In the genomic region with DNA sequence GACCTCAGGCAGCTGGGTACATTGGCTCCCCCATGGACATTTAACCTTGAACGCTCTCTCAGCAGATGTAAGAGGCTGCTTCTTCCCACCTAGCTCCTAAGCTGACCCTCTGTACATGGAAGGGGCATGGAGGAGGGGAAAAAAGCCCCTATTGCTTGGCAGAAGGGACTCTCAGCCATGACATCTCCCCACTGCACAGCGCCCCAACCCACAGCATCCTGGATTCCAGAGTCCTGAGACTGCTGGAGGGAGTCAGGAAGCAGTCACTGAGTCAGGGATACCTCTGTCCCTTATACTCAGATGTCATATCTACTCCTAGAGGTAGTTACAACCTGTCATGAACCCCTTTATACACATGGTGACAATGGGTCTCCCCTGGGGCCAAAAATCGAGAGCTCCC, we compare ENCODE assay signal across 25 mouse cellular contexts. TPM values are rescaled to one million over a fixed set of nuclear protein-coding genes. Genes with fewer than 3 reads are reported as not detected.
DNase-seq lines count a peak whose midpoint lies in the region; ATAC-seq and TF ChIP-seq lines count a peak whose summit lies in the region.
"Had no signal": no experiment of that assay in that cellular context is flagged by ENCODE, and none has a peak within 500 bp of the region (broad histone marks: within the 10 kb centered on the region; RNA-seq: fewer than 3 reads in every experiment).

No protein-coding gene starts in this region.

- H3K9ac ChIP-seq in forebrain, embryonic 12.5 days: no peak overlapping the region
- no peak overlapping the region for H3K9ac ChIP-seq in hindbrain, embryonic 13.5 days
- H3K9ac ChIP-seq in hindbrain, postnatal 0 days (replicated peaks; ENCODE audit: low read length): no peak overlapping the region
- H3K9ac ChIP-seq in neural tube, embryonic 13.5 days: 0 out of 2 replicates have a peak overlapping the region, but pooled peaks have one; percentile 22
- H3K9ac ChIP-seq: embryonic facial prominence, embryonic 15.5 days; forebrain, embryonic 13.5 days; heart, embryonic 13.5 days; hindbrain, embryonic 15.5 days had no signal

- peaks cover 100% of the 10 kb centered on the region for H3K27me3 ChIP-seq in forebrain, embryonic 10.5 days (ENCODE audit: poor library complexity, severe bottlenecking)
- peaks cover 100% of the 10 kb centered on the region for H3K27me3 ChIP-seq in forebrain, embryonic 12.5 days
- H3K27me3 ChIP-seq in hindbrain, embryonic 13.5 days: peaks cover 94% of the 10 kb centered on the region
- H3K27me3 ChIP-seq in hindbrain, postnatal 0 days (ENCODE audit: insufficient read depth, low read length): peaks cover 81% of the 10 kb centered on the region
- peaks cover 100% of the 10 kb centered on the region for H3K27me3 ChIP-seq in embryonic facial prominence, embryonic 10.5 days (replicated peaks; ENCODE audit: low read depth, poor library complexity, severe bottlenecking)
- peaks cover 88% of the 10 kb centered on the region for H3K27me3 ChIP-seq in neural tube, embryonic 13.5 days

- no peaks in the 10 kb centered on the region for H3K9me3 ChIP-seq in forebrain, embryonic 10.5 days
- no peaks in the 10 kb centered on the region for H3K9me3 ChIP-seq in forebrain, embryonic 12.5 days
- no peaks in the 10 kb centered on the region for H3K9me3 ChIP-seq in hindbrain, embryonic 13.5 days
- no peaks in the 10 kb centered on the region for H3K9me3 ChIP-seq in hindbrain, postnatal 0 days (ENCODE audit: low read length)
- H3K9me3 ChIP-seq in embryonic facial prominence, embryonic 10.5 days: no peaks in the 10 kb centered on the region
- H3K9me3 ChIP-seq in neural tube, embryonic 13.5 days: no peaks in the 10 kb centered on the region
- H3K9me3 ChIP-seq: embryonic facial prominence, embryonic 15.5 days; forebrain, embryonic 13.5 days; heart, embryonic 13.5 days; hindbrain, embryonic 15.5 days had no signal

- 2% methylated on average over 3 of the region's 3 CpGs for WGBS in forebrain, embryonic 10.5 days
- 4% methylated on average over 3 of the region's 3 CpGs for WGBS in forebrain, embryonic 12.5 days
- 2% methylated on average over 3 of the region's 3 CpGs for WGBS in hindbrain, embryonic 13.5 days
- 3% methylated on average over 3 of the region's 3 CpGs for WGBS in hindbrain, postnatal 0 days
- 4% methylated on average over 3 of the region's 3 CpGs for WGBS in embryonic facial prominence, embryonic 10.5 days
- 0% methylated on average over 3 of the region's 3 CpGs for WGBS in neural tube, embryonic 13.5 days

- ATAC-seq in forebrain, embryonic 12.5 days (ENCODE audit: low FRiP score): no peak
- no peak for ATAC-seq in hindbrain, embryonic 13.5 days (ENCODE audit: low FRiP score)
- no peak for ATAC-seq in hindbrain, postnatal 0 days
- no peak for ATAC-seq in neural tube, embryonic 13.5 days (ENCODE audit: low read depth)
- ATAC-seq: forebrain, embryonic 13.5 days; intestine, embryonic 16.5 days had no signal

- DNase-seq in forebrain, embryonic 10.5 days (ENCODE audit: extremely low spot score, low spot score): peak; percentile 21
- DNase-seq in hindbrain, postnatal 0 days (ENCODE audit: low spot score): no peak
- peak; percentile 25 for DNase-seq in embryonic facial prominence, embryonic 10.5 days (ENCODE audit: low spot score)
- DNase-seq in urinary bladder, postnatal 36 days (ENCODE audit: low spot score in 2 of 2): no peak
- no peak for DNase-seq in adipocyte (ENCODE audit: low spot score)
- DNase-seq: adrenal gland, postnatal 14 days; cerebellum, adult 11-12 months; cerebellum, adult 9-10 months; cerebellum, postnatal 25 days; gastrocnemius, adult 2 months; gastrocnemius, postnatal 25 days; heart, postnatal 36 days had no signal

- no peak overlapping the region for H3K27ac ChIP-seq in forebrain, embryonic 10.5 days
- no peak overlapping the region for H3K27ac ChIP-seq in forebrain, embryonic 12.5 days
- H3K27ac ChIP-seq in hindbrain, embryonic 13.5 days: 0 out of 2 replicates have a peak overlapping the region, but pooled peaks have one; percentile 19
- no peak overlapping the region for H3K27ac ChIP-seq in hindbrain, postnatal 0 days
- H3K27ac ChIP-seq in embryonic facial prominence, embryonic 10.5 days (replicated peaks): no peak overlapping the region
- peak overlapping the region; percentile 74 for H3K27ac ChIP-seq in neural tube, embryonic 13.5 days (replicated peaks)
- H3K27ac ChIP-seq: embryonic facial prominence, embryonic 15.5 days; forebrain, embryonic 13.5 days; gastrocnemius, adult 2 months; heart, embryonic 13.5 days had no signal

- H3K4me3 ChIP-seq in forebrain, embryonic 10.5 days: no peak overlapping the region
- no peak overlapping the region for H3K4me3 ChIP-seq in forebrain, embryonic 12.5 days (replicated peaks)
- H3K4me3 ChIP-seq in hindbrain, embryonic 13.5 days: no peak overlapping the region
- no peak overlapping the region for H3K4me3 ChIP-seq in hindbrain, postnatal 0 days (ENCODE audit: low read length)
- no peak overlapping the region for H3K4me3 ChIP-seq in embryonic facial prominence, embryonic 10.5 days
- no peak overlapping the region for H3K4me3 ChIP-seq in neural tube, embryonic 13.5 days
- H3K4me3 ChIP-seq: embryonic facial prominence, embryonic 15.5 days; erythroblast, embryonic 14.5 days; forebrain, embryonic 13.5 days; gastrocnemius, adult 2 months; heart, embryonic 13.5 days; hindbrain, embryonic 15.5 days had no signal

- H3K4me2 ChIP-seq in forebrain, embryonic 12.5 days: no peak overlapping the region
- no peak overlapping the region for H3K4me2 ChIP-seq in hindbrain, embryonic 13.5 days
- H3K4me2 ChIP-seq in hindbrain, postnatal 0 days (ENCODE audit: low read depth, low read length): no peak overlapping the region
- H3K4me2 ChIP-seq in neural tube, embryonic 13.5 days: no peak overlapping the region
- H3K4me2 ChIP-seq: embryonic facial prominence, embryonic 15.5 days; forebrain, embryonic 13.5 days; heart, embryonic 13.5 days; hindbrain, embryonic 15.5 days had no signal

- no peak for TF ChIP-seq CTCF in hindbrain, postnatal 0 days (IDR thresholded peaks at IDR 0.05; ENCODE audit: low read depth)

- H3K4me1 ChIP-seq in forebrain, embryonic 10.5 days: peaks cover 49% of the 10 kb centered on the region
- H3K4me1 ChIP-seq in forebrain, embryonic 12.5 days: peaks cover 18% of the 10 kb centered on the region
- peaks cover 79% of the 10 kb centered on the region for H3K4me1 ChIP-seq in hindbrain, embryonic 13.5 days (replicated peaks)
- H3K4me1 ChIP-seq in hindbrain, postnatal 0 days (ENCODE audit: insufficient read depth, low read length): no peaks in the 10 kb centered on the region
- H3K4me1 ChIP-seq in embryonic facial prominence, embryonic 10.5 days: peaks cover 23% of the 10 kb centered on the region
- peaks cover 97% of the 10 kb centered on the region for H3K4me1 ChIP-seq in neural tube, embryonic 13.5 days (replicated peaks)

- H3K36me3 ChIP-seq in forebrain, embryonic 10.5 days (replicated peaks): no peaks in the 10 kb centered on the region
- H3K36me3 ChIP-seq in forebrain, embryonic 12.5 days (replicated peaks): no peaks in the 10 kb centered on the region
- H3K36me3 ChIP-seq in hindbrain, embryonic 13.5 days: no peaks in the 10 kb centered on the region
- H3K36me3 ChIP-seq in hindbrain, postnatal 0 days (ENCODE audit: insufficient read depth, low read length): no peaks in the 10 kb centered on the region
- H3K36me3 ChIP-seq in embryonic facial prominence, embryonic 10.5 days (replicated peaks): no peaks in the 10 kb centered on the region
- H3K36me3 ChIP-seq in neural tube, embryonic 13.5 days: no peaks in the 10 kb centered on the region
- H3K36me3 ChIP-seq: embryonic facial prominence, embryonic 15.5 days; heart, embryonic 13.5 days; hindbrain, embryonic 15.5 days had no signal

RNA-seq across cellular contexts. Expression of a gene that starts 8.6 kb away (rescaled TPM):
- polyA plus RNA-seq in forebrain, embryonic 10.5 days (2016; fragmentation: Nextera tagmentation; extraction: Ambion mirVana): not detected in 2 replicates
- polyA plus RNA-seq in forebrain, embryonic 12.5 days (2016; fragmentation: Nextera tagmentation; extraction: Ambion mirVana): not detected in 2 replicates
- polyA plus RNA-seq in hindbrain, embryonic 13.5 days (2015; fragmentation: Nextera tagmentation; extraction: Ambion mirVana): 9.5 and 11.8 TPM in 2 replicates
- 27.0 and 32.2 TPM in 2 replicates for total RNA-seq in hindbrain, postnatal 0 days (2014; rRNA removed)
- 9.2 and 9.6 TPM in 2 replicates for polyA plus RNA-seq in hindbrain, postnatal 0 days (2015; fragmentation: Nextera tagmentation; extraction: Ambion mirVana)
- polyA plus RNA-seq in embryonic facial prominence, embryonic 10.5 days (2016; fragmentation: Nextera tagmentation; extraction: Ambion mirVana): 0.22 and 0.40 TPM in 2 replicates
- 16.0 and 16.9 TPM in 2 replicates for polyA plus RNA-seq in neural tube, embryonic 13.5 days (2015; fragmentation: Nextera tagmentation; extraction: Ambion mirVana)
- total RNA-seq: adrenal gland, postnatal 14 days; granulocyte monocyte progenitor cell, adult 5-6 weeks; MEL had no signal
- polyA plus RNA-seq: cortical plate, adult 2 months; erythroblast, embryonic 14.5 days; forebrain, embryonic 13.5 days; heart, embryonic 13.5 days; heart, postnatal 0 days; intestine, embryonic 16.5 days had no signal

Comparison
In these comparisons a context has a peak if more than half of its experiments do, and no peak if none do; other contexts are left out.
1. H3K27ac ChIP-seq: peak in hindbrain, embryonic 13.5 days (single experiment) and neural tube, embryonic 13.5 days (single experiment); none in forebrain, embryonic 10.5 days (single experiment), forebrain, embryonic 12.5 days (single experiment), hindbrain, postnatal 0 days (single experiment) and embryonic facial prominence, embryonic 10.5 days (single experiment).
2. DNase-seq: peak in forebrain, embryonic 10.5 days (single experiment) and embryonic facial prominence, embryonic 10.5 days (single experiment); none in hindbrain, postnatal 0 days (single experiment), urinary bladder, postnatal 36 days (0 of 2) and adipocyte (single experiment).